Comparison of ENCODE assay signal across 9 mouse cellular contexts in the genomic region with DNA sequence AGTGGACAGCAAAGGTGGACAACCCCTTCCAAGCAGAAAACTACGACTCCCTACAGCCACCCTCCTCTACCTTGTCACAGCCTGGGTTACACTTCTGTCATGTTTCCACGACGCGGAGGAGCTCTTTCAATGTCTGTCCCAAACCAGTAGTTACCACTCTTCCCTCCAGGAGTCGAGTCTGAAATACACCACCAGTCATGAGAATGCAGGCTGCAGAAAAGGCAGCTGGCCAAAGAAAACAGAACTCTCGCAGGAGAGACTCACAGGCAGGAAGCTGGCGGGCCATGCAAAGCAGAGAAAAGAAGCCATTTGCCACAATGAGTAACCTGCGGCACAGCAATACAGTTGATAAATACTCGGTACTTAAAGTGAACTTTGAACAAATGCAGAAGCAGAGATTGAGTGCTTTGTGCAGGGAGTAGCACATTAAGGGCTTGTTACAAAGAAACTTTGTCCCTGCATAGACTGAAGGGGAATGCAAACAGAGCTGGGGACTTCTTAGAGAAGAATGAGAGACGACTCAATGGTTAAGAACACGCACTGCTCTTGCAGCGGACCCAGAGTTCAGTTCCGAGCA. TPM values are rescaled to one million over a fixed set of nuclear protein-coding genes. Genes with fewer than 3 reads are reported as not detected.
A peak's percentile ranks its signal among the peaks of the same experiment; 100 is the strongest.
DNase-seq lines count a peak whose midpoint lies in the region; ATAC-seq and TF ChIP-seq lines count a peak whose summit lies in the region.
"Had no signal": no experiment of that assay in that cellular context is flagged by ENCODE, and none has a peak within 500 bp of the region (broad histone marks: within the 10 kb centered on the region; RNA-seq: fewer than 3 reads in every experiment).

No protein-coding gene starts in this region.

- no peaks in the 10 kb centered on the region for H3K36me3 ChIP-seq in limb, embryonic 14.5 days (ENCODE audit: control insufficient read depth, insufficient read depth, low read length)

- no peak for ATAC-seq in limb, embryonic 14.5 days (ENCODE audit: low FRiP score, low read depth)
- ATAC-seq: midbrain, embryonic 16.5 days had no signal

- H3K27me3 ChIP-seq in limb, embryonic 14.5 days (ENCODE audit: control insufficient read depth, insufficient read depth, low read length): no peaks in the 10 kb centered on the region

- 68% methylated on average over 13 of the region's 13 CpGs for WGBS in limb, embryonic 14.5 days

- DNase-seq in heart, adult 11 months: peak; percentile 93
- no peak for DNase-seq in heart, postnatal 25 days (ENCODE audit: low spot score)
- peak; percentile 50 to 67 for DNase-seq in adrenal gland, postnatal 36 days
- DNase-seq in heart, postnatal 4 days: peak; percentile 55
- peak; percentile 36 for DNase-seq in limb, embryonic 14.5 days (ENCODE audit: low spot score)
- no peak for DNase-seq in Muller cell, postnatal 12 days (ENCODE audit: inconsistent ontology term)
- no peak for DNase-seq in spleen, postnatal 14 days (ENCODE audit: low spot score in 2 of 2)
- DNase-seq in frontal cortex, postnatal 14 days (ENCODE audit: low spot score in 2 of 2): no peak

- H3K9ac ChIP-seq in limb, embryonic 14.5 days (ENCODE audit: low read depth, low read length, severe bottlenecking): no peak overlapping the region

- H3K4me3 ChIP-seq in limb, embryonic 14.5 days (replicated peaks; ENCODE audit: low read length): no peak overlapping the region

- no peak overlapping the region for H3K27ac ChIP-seq in limb, embryonic 14.5 days (replicated peaks; ENCODE audit: low read depth, low read length)

- H3K9me3 ChIP-seq in limb, embryonic 14.5 days (ENCODE audit: control insufficient read depth, low read length): no peaks in the 10 kb centered on the region

- no peak for TF ChIP-seq POLR2A in limb, embryonic 14.5 days (IDR thresholded peaks at IDR 0.05; ENCODE audit: borderline replicate concordance, extremely low read depth, insufficient read depth, insufficient read length)

- intact Hi-C loops in heart, postnatal 25 days (cut with DNase I): no loop called here

- no peak overlapping the region for H3K4me2 ChIP-seq in limb, embryonic 14.5 days (replicated peaks; ENCODE audit: low read depth, low read length, severe bottlenecking)

- H3K4me1 ChIP-seq in limb, embryonic 14.5 days (ENCODE audit: control insufficient read depth, insufficient read depth, low read length): peaks cover 3% of the 10 kb centered on the region; the same call in 1 of the 2 replicates

RNA-seq across cellular contexts. Expression of gene St8sia2, which starts 30.2 kb away (rescaled TPM):
- total RNA-seq in heart, postnatal 25 days (2021): under 1 TPM; 0.36 TPM
- 1 to 10 TPM in 1 of 2 experiments, under 1 TPM in 1; 0.43 to 1.3 TPM for total RNA-seq in adrenal gland, postnatal 36 days (2021)
- total RNA-seq in heart, postnatal 4 days (2021): 1 to 10 TPM; 1.5 to 2.8 TPM
- 17.2 and 21.2 TPM in 2 replicates for polyA plus RNA-seq in limb, embryonic 14.5 days (2012; rRNA removed)
- polyA plus RNA-seq in limb, embryonic 14.5 days (2014; fragmentation: Nextera tagmentation; extraction: Ambion mirVana): 18.0 and 22.3 TPM in 2 replicates

Comparison
In these comparisons a context has a peak if more than half of its experiments do, and no peak if none do; other contexts are left out.
1. DNase-seq: peak in heart, adult 11 months (single experiment), adrenal gland, postnatal 36 days (2 of 2), heart, postnatal 4 days (single experiment) and limb, embryonic 14.5 days (single experiment); none in heart, postnatal 25 days (single experiment), Muller cell, postnatal 12 days (single experiment), spleen, postnatal 14 days (0 of 2) and frontal cortex, postnatal 14 days (0 of 2).